8 mouse cellular contexts compared by ENCODE assay signal in the genomic region with DNA sequence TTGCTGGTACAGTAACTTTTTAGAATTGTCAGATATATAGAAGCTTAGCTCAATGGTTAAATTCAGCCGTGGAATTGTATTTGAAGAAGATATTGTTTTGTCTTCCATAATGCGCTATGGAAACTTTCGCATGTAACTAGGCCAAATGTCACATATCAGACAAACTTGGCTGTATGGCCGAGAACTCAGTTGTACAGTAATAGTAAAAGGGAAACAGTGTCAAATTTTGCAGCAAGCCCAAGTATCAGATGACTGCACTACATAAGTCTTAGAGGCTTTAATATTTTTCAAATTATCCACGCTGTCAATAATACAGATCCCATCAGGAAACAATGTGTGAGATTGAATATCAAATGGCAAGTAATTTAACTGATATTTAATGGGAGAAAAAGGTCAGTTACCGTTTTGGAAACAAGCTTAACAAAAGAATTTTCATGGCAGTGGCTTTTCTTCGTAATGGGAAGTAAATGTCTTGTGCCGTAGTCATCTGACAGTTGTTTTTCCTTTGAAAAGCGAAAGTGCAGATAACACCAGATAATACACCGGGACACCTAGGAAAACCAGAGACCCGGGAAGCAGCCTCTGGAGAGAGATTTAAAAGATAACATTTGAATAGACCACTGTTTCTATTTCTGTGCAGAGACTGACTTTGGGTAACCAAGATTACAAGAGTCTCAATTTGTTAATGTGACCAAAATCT. TPM values are rescaled to one million over a fixed set of nuclear protein-coding genes. Genes with fewer than 3 reads are reported as not detected.
DNase-seq lines count a peak whose midpoint lies in the region; ATAC-seq and TF ChIP-seq lines count a peak whose summit lies in the region.

No protein-coding gene starts in this region.

- no peak for DNase-seq in lung, adult 2 months
- DNase-seq in lung, postnatal 25 days (ENCODE audit: low spot score): no peak
- DNase-seq in c-Kit-positive CD71-positive TER-119-negative erythroid progenitor cells, embryonic 14.5 days (ENCODE audit: low read depth): peak; percentile 35
- DNase-seq in induced T-regulatory cell, adult 2 months (ENCODE audit: low read depth): peak; percentile 66
- DNase-seq in thymus, postnatal 4 days: no peak
- DNase-seq in right cerebral cortex, postnatal 36 days (ENCODE audit: low spot score in 2 of 2): no peak

- WGBS in lung, adult 2 months: 6% methylated on average over 11 of the region's 11 CpGs
- WGBS in neural tube, embryonic 14.5 days: 50% methylated on average over 11 of the region's 11 CpGs

- TF ChIP-seq CTCF in lung, adult 2 months (IDR thresholded peaks at IDR 0.05; ENCODE audit: insufficient read depth, low read length): no peak

- H3K27me3 ChIP-seq in neural tube, embryonic 14.5 days (ENCODE audit: control insufficient read depth, insufficient read depth, low read length): no peaks in the 10 kb centered on the region

- H3K27ac ChIP-seq in neural tube, embryonic 14.5 days (ENCODE audit: low read depth, low read length): no peak overlapping the region

- ATAC-seq in neural tube, embryonic 14.5 days (ENCODE audit: low read depth): no peak
- ATAC-seq in erythroid progenitor cell, adult 5-6 weeks (replicated peaks; ENCODE audit: low FRiP score, poor library complexity, severe bottlenecking): no peak

- H3K36me3 ChIP-seq in neural tube, embryonic 14.5 days (ENCODE audit: control insufficient read depth, insufficient read depth, low read length): no peaks in the 10 kb centered on the region

- peak overlapping the region; percentile 97 for H3K4me3 ChIP-seq in lung, adult 2 months (replicated peaks; ENCODE audit: extremely low read depth, low read depth, low read length)
- H3K4me3 ChIP-seq in neural tube, embryonic 14.5 days (ENCODE audit: low read depth, low read length): peak overlapping the region; percentile 74

- H3K4me1 ChIP-seq in lung, adult 2 months (ENCODE audit: control insufficient read depth, insufficient read depth, low read length): peaks cover 11% of the 10 kb centered on the region
- H3K4me1 ChIP-seq in neural tube, embryonic 14.5 days (ENCODE audit: control insufficient read depth, insufficient read depth, low read length): peaks cover 15% of the 10 kb centered on the region

- no peak for TF ChIP-seq POLR2A in lung, adult 2 months (IDR thresholded peaks at IDR 0.05; ENCODE audit: borderline replicate concordance, extremely low read depth, low read depth, low read length)

- peak overlapping the region; percentile 76 for H3K4me2 ChIP-seq in neural tube, embryonic 14.5 days (ENCODE audit: low read depth, low read length)

- H3K9me3 ChIP-seq in neural tube, embryonic 14.5 days (ENCODE audit: control insufficient read depth, low read length): no peaks in the 10 kb centered on the region

- peak overlapping the region; percentile 72; the same call in 1 of the 2 replicates for H3K9ac ChIP-seq in neural tube, embryonic 14.5 days (replicated peaks; ENCODE audit: low read depth, low read length)

RNA-seq across cellular contexts. Expression of a gene that starts 1.1 kb away (rescaled TPM):
- polyA plus RNA-seq in lung, adult 2 months (2012; rRNA removed): 2.2 and 3.9 TPM in 2 replicates
- 15.2 and 15.9 TPM in 2 replicates for polyA plus RNA-seq in neural tube, embryonic 14.5 days (2014; fragmentation: Nextera tagmentation; extraction: Ambion mirVana)
- 22.7 and 44.9 TPM in 2 replicates for total RNA-seq in erythroid progenitor cell, adult 5-6 weeks (2015; ENCODE audit: low replicate concordance)
- 28.0 and 35.0 TPM in 2 replicates for total RNA-seq in erythroid progenitor cell, adult 5-6 weeks (2017; ENCODE audit: low replicate concordance)

Comparison
In these comparisons a context has a peak if more than half of its experiments do, and no peak if none do; other contexts are left out.
1. DNase-seq: peak in c-Kit-positive CD71-positive TER-119-negative erythroid progenitor cells, embryonic 14.5 days (single experiment) and induced T-regulatory cell, adult 2 months (single experiment); none in lung, adult 2 months (single experiment), lung, postnatal 25 days (single experiment), thymus, postnatal 4 days (single experiment) and right cerebral cortex, postnatal 36 days (0 of 2).